Mouse (Mus musculus) retina, postnatal 7 days (tissue): ENCODE data around the gene Tmem221.
"Not testable (repeated sequence)": the region's sequence is repeated elsewhere in the genome, so short reads cannot be mapped to it uniquely, and the experiment has no call there.

ENCODE experiments used
- DNase-seq: peaks from one replicate; pipeline ENCODE4 v3.0.0-alpha.2; 2012; ENCODE audit warnings: low read depth, low spot score

The Tmem221 gene

GRCm38 (mm10) chr8:71547590-71547989 lies 11.1 kb downstream of the Tmem221 start:
- DNase-seq: no peak

- DNase-seq: no peak
Observed at GRCm38 (mm10) chr8:71545053-71545452, 13.6 kb downstream of the Tmem221 start.

GRCm38 (mm10) chr8:71543755-71544154 lies 14.9 kb downstream of the Tmem221 start:
- DNase-seq: no peak

DNA sequence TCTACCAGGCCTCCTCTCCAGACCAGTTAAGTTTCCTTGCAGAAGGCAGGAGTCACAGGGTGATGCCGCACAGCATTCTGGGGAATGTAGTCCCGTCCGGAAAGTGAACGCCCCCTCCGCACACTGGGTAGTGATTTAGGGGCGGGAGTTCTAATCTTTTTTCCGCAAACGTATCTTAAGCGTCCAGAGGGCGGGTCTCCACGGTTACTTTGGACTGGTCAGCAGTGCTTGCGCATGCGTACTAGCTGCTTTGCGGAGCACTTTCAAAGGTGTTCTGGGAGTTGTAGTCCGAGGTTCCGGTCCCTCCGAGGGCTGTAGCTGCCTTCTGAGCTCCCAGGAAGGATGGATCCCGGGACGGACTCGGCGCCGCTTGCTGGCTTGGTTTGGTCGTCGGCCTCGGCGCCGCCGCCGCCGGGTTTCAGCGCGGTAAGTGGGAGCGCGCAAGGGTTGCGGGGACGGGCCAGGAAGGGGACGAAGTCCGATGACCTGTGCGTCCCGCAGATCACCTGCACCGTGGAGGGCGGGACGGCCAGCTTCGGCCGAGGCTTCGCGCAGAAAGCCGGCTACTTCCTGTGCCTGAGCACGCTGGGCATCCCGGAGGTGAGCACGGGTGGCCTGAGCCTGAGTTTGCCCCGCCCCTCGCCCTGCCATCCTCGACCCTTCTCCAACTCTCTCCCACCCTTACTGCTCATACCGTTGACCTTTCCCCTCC lies 15.9 kb downstream of the Tmem221 start, which contains the start of gene Mvb12a:
Gene Mvb12a (plus strand): TSS at position 291 of the 712 bp plus-strand sequence.
- DNase-seq: peak; percentile 96

DNA sequence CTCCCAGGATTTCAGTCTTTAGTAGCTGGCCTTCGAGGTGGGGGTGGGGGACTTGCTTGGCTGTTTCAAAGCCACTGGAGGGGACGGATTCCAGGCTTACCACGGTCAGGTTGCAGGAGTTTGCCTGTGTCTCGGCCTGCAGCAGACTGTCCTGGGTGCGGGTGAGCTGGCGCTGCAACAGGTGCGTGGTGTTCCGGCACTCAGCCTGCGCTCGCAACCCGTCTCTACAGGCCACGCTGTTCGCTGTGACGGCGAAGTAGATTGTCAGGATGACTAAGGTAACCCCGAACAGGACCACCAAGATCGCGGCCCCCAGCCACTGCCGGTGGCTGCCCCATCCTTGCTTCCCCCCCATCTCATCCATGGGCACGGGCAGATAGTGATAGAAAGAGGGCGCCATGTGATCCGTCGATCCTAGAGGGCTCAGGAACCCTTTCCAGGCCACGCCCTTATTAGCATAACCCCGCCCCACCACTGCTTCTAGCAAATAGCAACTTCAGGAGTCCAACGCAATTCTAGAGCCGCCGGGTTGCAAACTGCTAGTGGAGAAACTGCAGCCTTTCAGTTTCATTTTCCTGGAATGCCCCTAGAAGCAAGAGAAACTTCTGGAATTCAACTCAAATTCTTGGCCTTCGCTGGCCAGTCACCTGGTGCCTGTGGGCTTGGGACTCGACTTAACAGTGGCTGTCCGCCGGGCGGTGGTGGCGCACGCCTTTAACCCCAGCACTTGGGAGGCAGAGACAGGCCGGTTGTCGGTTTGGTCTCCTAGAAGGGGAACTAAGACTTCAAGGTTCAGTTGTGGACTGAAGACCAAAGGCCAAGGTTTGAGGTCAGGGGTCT lies 21.4 kb downstream of the Tmem221 start, which contains the start of gene Bst2:
Gene Bst2 (minus strand): TSS at position 429 of the 840 bp plus-strand sequence.
- peak; percentile 43 for DNase-seq

- no peak for DNase-seq
Observed at GRCm38 (mm10) chr8:71535663-71536062, 23.0 kb downstream of the Tmem221 start.

- DNase-seq: no peak
Observed at GRCm38 (mm10) chr8:71534263-71534810, 24.3 kb downstream of the Tmem221 start.

DNA sequence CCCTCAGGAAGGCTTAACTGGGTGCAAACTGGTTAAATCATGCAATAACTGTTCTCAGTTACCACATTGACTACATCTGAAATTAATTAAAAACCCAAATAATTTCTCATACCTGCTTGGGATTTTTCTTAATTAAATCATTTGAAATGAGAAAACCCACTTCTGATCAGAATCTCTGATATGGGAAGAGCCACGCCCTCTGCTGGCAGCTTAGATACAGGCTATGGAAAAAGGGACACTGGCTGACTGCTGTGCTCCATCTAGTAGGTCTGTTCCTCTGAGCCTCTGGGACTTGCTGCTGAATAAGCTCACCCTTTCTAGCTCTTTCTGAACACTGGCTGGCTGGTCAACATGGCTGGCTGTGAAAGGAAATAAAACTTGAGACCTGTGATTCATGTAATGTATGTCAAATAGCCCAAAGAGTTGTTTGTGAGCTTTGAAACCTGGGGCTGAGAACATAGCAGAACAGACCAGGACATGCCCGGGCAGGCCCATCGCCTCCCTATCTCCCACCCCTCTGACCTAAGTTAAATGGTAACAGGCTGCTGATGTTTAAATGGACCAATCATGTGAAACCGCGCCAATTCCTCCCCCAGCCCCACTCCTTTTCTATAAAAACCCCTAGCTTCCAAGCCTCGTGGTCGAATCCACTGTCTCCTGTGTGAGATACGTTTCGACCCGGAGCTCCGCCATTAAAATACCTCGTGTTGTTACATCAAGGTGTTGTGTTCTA lies 27.8 kb downstream of the Tmem221 start:
- not testable (repeated sequence) for DNase-seq

DNA sequence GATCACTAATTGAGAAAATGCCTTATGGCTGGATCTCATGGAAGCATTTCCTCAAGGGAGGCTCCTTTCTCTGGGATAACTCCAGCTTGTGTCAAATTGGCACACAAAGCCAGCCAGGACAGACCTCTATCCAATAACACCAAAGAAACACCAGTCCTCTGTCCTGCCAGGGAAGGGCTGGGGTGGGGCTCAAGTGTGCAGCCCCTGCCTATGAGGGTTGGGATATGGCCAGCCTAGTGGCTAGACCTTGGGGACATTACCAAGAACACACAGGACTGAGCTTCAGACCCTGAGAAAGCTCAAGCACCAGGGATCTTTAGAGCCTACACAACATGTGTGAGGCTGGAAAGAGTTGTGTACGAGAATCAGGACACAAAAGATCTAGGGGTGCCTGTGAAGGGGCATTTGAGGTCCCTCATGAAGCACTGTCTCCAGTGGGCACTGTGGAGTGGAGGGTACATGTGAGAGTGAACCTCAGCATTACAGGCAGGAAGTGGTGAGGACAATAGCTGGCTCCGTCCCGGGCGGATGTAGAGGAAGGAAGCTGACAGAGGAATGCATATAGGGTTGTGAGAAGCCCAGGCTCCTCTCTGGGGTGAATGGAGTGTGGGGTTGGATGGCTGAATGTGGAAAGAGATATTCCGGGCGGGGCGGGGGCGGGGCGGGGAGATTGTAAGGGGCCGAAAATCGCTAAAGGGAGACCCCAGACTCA lies 30.2 kb downstream of the Tmem221 start:
- DNase-seq: no peak

- no peak for DNase-seq
Observed at GRCm38 (mm10) chr8:71527162-71527870, 31.4 kb downstream of the Tmem221 start.

- no peak for DNase-seq
Observed at GRCm38 (mm10) chr8:71526272-71526671, 32.4 kb downstream of the Tmem221 start.

- no peak for DNase-seq
Observed at GRCm38 (mm10) chr8:71525226-71526050, 33.2 kb downstream of the Tmem221 start, which contains the start of gene Ccdc194. Gene Ccdc194, minus strand, starts transcription at chr8:71525711.

DNA sequence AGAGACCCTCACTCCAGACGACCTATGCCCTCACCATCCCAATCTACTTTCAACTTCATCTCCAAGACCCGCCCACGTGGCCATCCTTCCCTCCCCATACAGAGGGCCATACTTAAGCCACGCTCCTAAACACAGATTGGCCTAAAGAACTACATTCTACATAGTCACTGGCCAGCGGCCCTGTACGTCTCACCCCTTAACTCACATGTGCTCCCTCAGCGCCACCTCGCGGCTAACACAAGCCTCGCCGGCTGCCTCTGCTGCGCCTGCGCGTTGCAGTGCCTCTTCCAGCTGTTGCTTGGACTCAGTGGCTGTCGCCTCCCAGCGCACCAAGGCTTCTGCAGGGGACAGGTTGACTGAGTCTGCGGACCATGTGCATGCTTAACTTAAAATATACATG lies 37.0 kb downstream of the Tmem221 start:
- peak; percentile 87 for DNase-seq

GRCm38 (mm10) chr8:71519037-71519825 lies 39.4 kb downstream of the Tmem221 start:
- DNase-seq: peak; percentile 56

- DNase-seq: no peak
Observed at GRCm38 (mm10) chr8:71516786-71517185, 41.9 kb downstream of the Tmem221 start.

- no peak for DNase-seq
Observed at GRCm38 (mm10) chr8:71515043-71515442, 43.6 kb downstream of the Tmem221 start.

DNA sequence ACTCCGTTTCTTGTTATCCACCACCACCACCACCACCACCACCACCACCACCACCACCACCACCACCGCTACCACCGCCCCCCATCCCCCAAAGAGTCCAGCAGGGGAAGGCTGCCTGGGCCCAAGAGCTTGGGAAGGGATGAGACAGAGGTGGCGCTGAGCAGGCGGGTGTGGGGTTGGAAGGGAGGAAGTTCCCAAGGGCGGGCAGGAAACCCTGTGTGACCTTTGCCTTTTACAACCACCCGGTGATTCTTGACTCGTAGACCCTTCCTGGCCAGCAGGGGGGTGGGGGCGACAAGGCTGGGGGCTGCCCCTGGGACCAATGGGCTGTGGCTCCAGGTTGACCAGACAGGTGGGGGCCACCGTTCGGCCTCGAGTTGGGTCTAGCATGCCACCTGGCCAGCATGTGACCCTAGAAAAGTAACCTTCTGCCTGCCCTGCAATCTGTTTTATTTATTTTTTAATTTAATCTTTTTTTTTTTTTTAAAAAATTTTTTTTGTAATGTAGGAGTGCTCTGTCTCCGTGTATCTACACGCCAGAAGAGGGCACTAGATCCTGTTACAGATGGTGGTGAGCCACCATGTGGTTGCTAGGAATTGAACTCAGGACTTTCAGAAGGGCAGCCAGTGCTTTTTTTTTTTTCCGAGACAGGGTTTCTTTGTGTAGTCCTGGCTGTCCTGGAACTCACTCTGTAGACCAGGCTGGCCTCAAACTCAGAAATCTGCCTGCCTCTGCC lies 45.5 kb downstream of the Tmem221 start:
- DNase-seq: no peak

DNA sequence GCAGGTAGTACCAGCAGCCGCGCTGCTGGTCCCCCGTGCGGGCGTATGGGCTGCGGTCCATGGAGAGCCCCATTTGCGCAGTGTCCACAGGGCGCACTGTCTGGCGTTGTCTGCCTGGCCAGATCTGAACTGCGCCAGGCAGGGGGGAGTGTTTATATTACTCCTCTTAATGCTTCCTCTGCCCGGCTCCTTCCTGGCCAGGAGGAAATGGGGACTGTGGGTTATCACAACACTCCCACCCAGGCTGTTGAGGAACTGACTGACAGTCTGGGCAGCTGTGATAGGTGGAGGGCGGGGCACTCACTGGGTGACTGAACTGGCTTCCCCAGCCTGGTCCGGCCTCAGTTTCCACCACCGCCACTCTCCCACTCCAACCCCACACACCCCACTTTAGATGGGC lies 47.0 kb downstream of the Tmem221 start, which contains the start of gene Plvap:
Gene Plvap (minus strand): TSS at position 109 of the 400 bp plus-strand sequence.
- DNase-seq: no peak
